Mouse (Mus musculus) hematopoietic multipotent progenitor cell, adult 10-12 weeks (in vitro differentiated cells): Measurements from ENCODE around the gene Cstf2t. TPM values are rescaled to one million over a fixed set of nuclear protein-coding genes. Genes with fewer than 3 reads are reported as not detected.

Experiments used
- polyA plus RNA-seq: library from polyadenylated mRNA; stranded (reverse); fragments of >175 nt; gene quantifications from 2 replicates; pipeline ENCODE4 v1.2.3, GENCODE M21; 2012; ENCODE audit warnings: low replicate concordance

Cstf2t gene
- polyA plus RNA-seq = 30.3 and 38.5 TPM in 2 replicates

GRCm38 (mm10) chr19:31082662-31083429, at the start of gene Cstf2t:
TSS of gene Cstf2t (plus strand) at chr19:31082837.

